Mouse (Mus musculus) heart, embryonic 16.5 days (tissue): ENCODE measurements at regions not wholly inside any gene's neighbourhood (a gene's known extent, or its start where the extent isn't known, plus 50 kb on each side); places are given as distances from the start of the nearest gene placed in this dataset.

Source experiments
- ATAC-seq: fragments of 200-750 bp; cut with Nextera tagmentation; replicated peaks from 2 replicates; pipeline ENCODE4 v1.8.0; 2017; ENCODE audit warnings: moderate number of reproducible peaks; ENCODE audit not compliant: insufficient read depth, low FRiP score; ENCODE audit errors: extremely low read depth
- H3K27ac ChIP-seq: fragments of 300-500 bp; sonication (generic); 2 replicates; pipeline ENCODE4 v1.5.1; 2014; ENCODE audit warnings: mild to moderate bottlenecking, low read length, control low read depth, moderate library complexity
- H3K27me3 ChIP-seq: fragments of 300-500 bp; sonication (generic); 2 replicates; pipeline ENCODE4 v1.6.1; 2014; ENCODE audit warnings: low read length, mixed read lengths; ENCODE audit not compliant: control insufficient read depth, insufficient read depth
- H3K36me3 ChIP-seq: fragments of 300-500 bp; sonication (generic); 2 replicates; pipeline ENCODE4 v1.6.1; 2014; ENCODE audit not compliant: control insufficient read depth, insufficient read depth
- H3K4me1 ChIP-seq: fragments of 300-500 bp; sonication (generic); 2 replicates; pipeline ENCODE4 v1.6.1; 2014; ENCODE audit warnings: low read length, mixed read lengths; ENCODE audit not compliant: control insufficient read depth, insufficient read depth
- H3K4me2 ChIP-seq: fragments of 300-500 bp; sonication (generic); 2 replicates; pipeline ENCODE4 v1.6.1; 2014; ENCODE audit warnings: low read depth, mild to moderate bottlenecking, control low read depth, low read length
- H3K4me3 ChIP-seq: fragments of 300-500 bp; sonication (generic); 2 replicates; pipeline ENCODE4 v1.5.1; 2014; ENCODE audit warnings: mild to moderate bottlenecking, control low read depth, low read length
- H3K9ac ChIP-seq: fragments of 300-500 bp; sonication (generic); 2 replicates; pipeline ENCODE4 v1.6.1; 2014; ENCODE audit warnings: low read length, control low read depth
- H3K9me3 ChIP-seq: fragments of 300-500 bp; sonication (generic); replicated peaks from 2 replicates; pipeline ENCODE4 v1.6.1; 2016; ENCODE audit warnings: low read length; ENCODE audit not compliant: control insufficient read depth
- WGBS: fragments of 180-500 bp; shearing (Covaris S2); extraction: QIAGEN DNeasy Blood & Tissue Kit; methylation state at CpG from one replicate; pipeline ENCODE4 v1.1.7; 2014; 5-methylcytosine and 5-hydroxymethylcytosine counted together

- no peaks in the 10 kb centered on the region for H3K27me3 ChIP-seq
- H3K9me3 ChIP-seq, result no peaks in the 10 kb centered on the region
- no peak overlapping the region for H3K4me3 ChIP-seq
- no peak for ATAC-seq
- no peaks in the 10 kb centered on the region for H3K4me1 ChIP-seq
- no peak overlapping the region for H3K4me2 ChIP-seq
- 64% methylated on average over 12 of the region's 12 CpGs for WGBS
- no peaks in the 10 kb centered on the region for H3K36me3 ChIP-seq
- H3K27ac ChIP-seq, result no peak overlapping the region
- no peak overlapping the region for H3K9ac ChIP-seq
These were observed 168.7 kb downstream of the Tshz3 start for GRCm38 (mm10) chr7:36866602-36867001.

- Histone ChIP-seq H3K4me1 (no peaks in the 10 kb centered on the region), H3K36me3 (no peaks in the 10 kb centered on the region), H3K4me2 (no peak overlapping the region), H3K9me3 (no peaks in the 10 kb centered on the region), H3K27me3 (no peaks in the 10 kb centered on the region), H3K27ac (no peak overlapping the region), H3K4me3 (no peak overlapping the region), H3K9ac (no peak overlapping the region)
- WGBS, result 71% methylated on average over 5 of the region's 5 CpGs
- no peak for ATAC-seq
These were observed 176.1 kb downstream of the Tshz3 start for GRCm38 (mm10) chr7:36874004-36874403.

GRCm38 (mm10) chr7:36877686-36878085 lies 179.8 kb downstream of the Tshz3 start:
- ATAC-seq, result no peak
- H3K4me1 ChIP-seq, result no peaks in the 10 kb centered on the region
- H3K9ac ChIP-seq, result no peak overlapping the region
- H3K36me3 ChIP-seq, result no peaks in the 10 kb centered on the region
- WGBS, result 19% methylated on average over 7 of the region's 7 CpGs
- no peak overlapping the region for H3K4me3 ChIP-seq
- no peak overlapping the region for H3K4me2 ChIP-seq
- no peak overlapping the region for H3K27ac ChIP-seq
- no peaks in the 10 kb centered on the region for H3K27me3 ChIP-seq
- no peaks in the 10 kb centered on the region for H3K9me3 ChIP-seq

- Histone ChIP-seq H3K4me2 (no peak overlapping the region), H3K4me3 (no peak overlapping the region), H3K4me1 (peaks cover 5% of the 10 kb centered on the region; the same call in 1 of the 2 replicates), H3K9me3 (peaks cover 4% of the 10 kb centered on the region), H3K9ac (no peak overlapping the region), H3K27me3 (no peaks in the 10 kb centered on the region), H3K36me3 (no peaks in the 10 kb centered on the region), H3K27ac (no peak overlapping the region)
- ATAC-seq, result no peak
- 59% methylated on average over 18 of the region's 18 CpGs for WGBS
These were observed 195.0 kb downstream of the Tshz3 start for GRCm38 (mm10) chr7:36892776-36893500.

- no peaks in the 10 kb centered on the region for H3K36me3 ChIP-seq
- peaks cover 5% of the 10 kb centered on the region; the same call in 1 of the 2 replicates for H3K4me1 ChIP-seq
- H3K4me2 ChIP-seq, result no peak overlapping the region
- no peaks in the 10 kb centered on the region for H3K9me3 ChIP-seq
- no peak for ATAC-seq
- H3K9ac ChIP-seq, result no peak overlapping the region
- 66% methylated on average over 12 of the region's 12 CpGs for WGBS
- no peak overlapping the region for H3K27ac ChIP-seq
- H3K27me3 ChIP-seq, result no peaks in the 10 kb centered on the region
- no peak overlapping the region for H3K4me3 ChIP-seq
These were observed 198.4 kb downstream of the Tshz3 start for GRCm38 (mm10) chr7:36896339-36896738.

GRCm38 (mm10) chr7:36901537-36901936 lies 203.6 kb downstream of the Tshz3 start:
- no peak for ATAC-seq
- WGBS, result 72% methylated on average over 5 of the region's 5 CpGs
- no peaks in the 10 kb centered on the region for H3K36me3 ChIP-seq
- no peaks in the 10 kb centered on the region for H3K27me3 ChIP-seq
- H3K4me2 ChIP-seq, result no peak overlapping the region
- no peak overlapping the region for H3K27ac ChIP-seq
- H3K9me3 ChIP-seq, result no peaks in the 10 kb centered on the region
- H3K4me3 ChIP-seq, result no peak overlapping the region
- peaks cover 5% of the 10 kb centered on the region; the same call in 1 of the 2 replicates for H3K4me1 ChIP-seq
- no peak overlapping the region for H3K9ac ChIP-seq

- Histone ChIP-seq H3K9me3 (no peaks in the 10 kb centered on the region), H3K4me2 (no peak overlapping the region), H3K27ac (no peak overlapping the region), H3K4me1 (no peaks in the 10 kb centered on the region; the same call in 1 of the 2 replicates), H3K9ac (no peak overlapping the region), H3K4me3 (no peak overlapping the region), H3K27me3 (no peaks in the 10 kb centered on the region), H3K36me3 (no peaks in the 10 kb centered on the region)
- WGBS, result 82% methylated on average over 3 of the region's 3 CpGs
- ATAC-seq, result no peak
These were observed 215.4 kb downstream of the Tshz3 start for GRCm38 (mm10) chr7:36913304-36913703.

- ATAC-seq, result no peak
These were observed 216.3 kb downstream of the Tshz3 start for GRCm38 (mm10) chr7:36914261-36914660.

GRCm38 (mm10) chr7:36915171-36915570 lies 217.3 kb downstream of the Tshz3 start:
- Histone ChIP-seq H3K9me3 (no peaks in the 10 kb centered on the region), H3K4me1 (no peaks in the 10 kb centered on the region; the same call in 1 of the 2 replicates), H3K4me3 (no peak overlapping the region), H3K9ac (no peak overlapping the region), H3K27ac (no peak overlapping the region), H3K27me3 (no peaks in the 10 kb centered on the region), H3K4me2 (no peak overlapping the region), H3K36me3 (no peaks in the 10 kb centered on the region)
- 82% methylated on average over 5 of the region's 5 CpGs for WGBS
- no peak for ATAC-seq

More at GRCm38 (mm10) chr7:36914261-36914660, 216.3 kb downstream of the Tshz3 start:
- no peaks in the 10 kb centered on the region for H3K36me3 ChIP-seq
- no peaks in the 10 kb centered on the region; the same call in 1 of the 2 replicates for H3K4me1 ChIP-seq
- no peaks in the 10 kb centered on the region for H3K27me3 ChIP-seq
- no peak overlapping the region for H3K4me3 ChIP-seq
- H3K9ac ChIP-seq, result no peak overlapping the region
- no peak overlapping the region for H3K4me2 ChIP-seq
- WGBS, result 51% methylated on average over 9 of the region's 9 CpGs
- H3K9me3 ChIP-seq, result no peaks in the 10 kb centered on the region
- H3K27ac ChIP-seq, result no peak overlapping the region
